20 mouse cellular contexts compared by ENCODE assay signal in the genomic region with DNA sequence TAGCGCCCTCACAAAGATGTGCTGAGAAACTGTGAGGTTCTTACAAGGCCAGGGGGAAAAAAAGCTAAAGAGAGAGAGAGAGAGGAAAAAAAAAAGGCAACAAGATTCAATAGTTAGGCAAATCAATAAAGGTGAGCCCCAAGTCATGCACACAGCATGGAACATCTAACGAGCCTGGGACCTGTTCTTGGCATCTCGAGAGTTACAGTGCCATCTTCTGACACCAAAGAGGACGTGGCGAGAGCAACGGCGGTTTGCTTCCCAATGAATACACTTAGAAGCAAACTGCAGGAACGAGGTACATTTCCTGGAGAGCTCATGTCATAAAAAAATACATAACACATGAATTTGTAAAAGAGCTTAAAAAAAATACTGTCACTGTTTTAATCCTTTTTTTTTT. TPM values are rescaled to one million over a fixed set of nuclear protein-coding genes. Genes with fewer than 3 reads are reported as not detected.
DNase-seq lines count a peak whose midpoint lies in the region; ATAC-seq and TF ChIP-seq lines count a peak whose summit lies in the region.
"Had no signal": no experiment of that assay in that cellular context is flagged by ENCODE, and none has a peak within 500 bp of the region (broad histone marks: within the 10 kb centered on the region; RNA-seq: fewer than 3 reads in every experiment).

No protein-coding gene starts in this region.

- H3K27me3 ChIP-seq in embryonic facial prominence, embryonic 14.5 days (replicated peaks; ENCODE audit: control insufficient read depth, insufficient read depth, low read length), result no peaks in the 10 kb centered on the region
- H3K27me3 ChIP-seq in embryonic facial prominence, embryonic 10.5 days (replicated peaks; ENCODE audit: low read depth, poor library complexity, severe bottlenecking), result no peaks in the 10 kb centered on the region
- no peaks in the 10 kb centered on the region for H3K27me3 ChIP-seq in hindbrain, postnatal 0 days (ENCODE audit: insufficient read depth, low read length)
- H3K27me3 ChIP-seq in hindbrain, embryonic 10.5 days (ENCODE audit: insufficient read depth, poor library complexity, severe bottlenecking), result no peaks in the 10 kb centered on the region
- H3K27me3 ChIP-seq in liver, postnatal 0 days (ENCODE audit: insufficient read depth, low read length), result no peaks in the 10 kb centered on the region
- H3K27me3 ChIP-seq in liver, embryonic 11.5 days (replicated peaks; ENCODE audit: control insufficient read depth, insufficient read depth, low read length), result no peaks in the 10 kb centered on the region
- H3K27me3 ChIP-seq: forebrain, embryonic 15.5 days; hindbrain, embryonic 15.5 days; liver, embryonic 13.5 days; midbrain, embryonic 15.5 days; stomach, embryonic 15.5 days had no signal

- H3K4me2 ChIP-seq in embryonic facial prominence, embryonic 14.5 days (ENCODE audit: low read depth, low read length), result no peak overlapping the region
- no peak overlapping the region for H3K4me2 ChIP-seq in hindbrain, postnatal 0 days (ENCODE audit: low read depth, low read length)
- H3K4me2 ChIP-seq in liver, postnatal 0 days (ENCODE audit: low read depth, low read length), result no peak overlapping the region
- H3K4me2 ChIP-seq in liver, embryonic 11.5 days, result no peak overlapping the region
- H3K4me2 ChIP-seq: forebrain, embryonic 15.5 days; hindbrain, embryonic 15.5 days; liver, embryonic 13.5 days; midbrain, embryonic 15.5 days; stomach, embryonic 15.5 days had no signal

- ATAC-seq in embryonic facial prominence, embryonic 14.5 days (ENCODE audit: low read depth), result no peak
- no peak for ATAC-seq in hindbrain, postnatal 0 days
- ATAC-seq in liver, postnatal 0 days, result no peak
- ATAC-seq in liver, embryonic 11.5 days (replicated peaks; ENCODE audit: low FRiP score), result no peak
- ATAC-seq: forebrain, embryonic 15.5 days; midbrain, embryonic 15.5 days had no signal

- peak; percentile 42 for DNase-seq in embryonic facial prominence, embryonic 14.5 days (ENCODE audit: low spot score)
- no peak for DNase-seq in embryonic facial prominence, embryonic 10.5 days (ENCODE audit: low spot score)
- DNase-seq in hindbrain, postnatal 0 days (ENCODE audit: low spot score), result peak; percentile 47
- no peak for DNase-seq in hindbrain, embryonic 10.5 days (ENCODE audit: low spot score)
- no peak for DNase-seq in liver, postnatal 0 days
- DNase-seq in liver, embryonic 11.5 days (ENCODE audit: low spot score), result no peak
- peak; percentile 66 for DNase-seq in brain, adult 2 months (ENCODE audit: low read depth, low spot score)
- DNase-seq in right cerebral cortex, postnatal 14 days, result no peak
- DNase-seq: adrenal gland, postnatal 10 days; cerebellum, adult 18-20 months; gastrocnemius, postnatal 10 days; heart, postnatal 14 days; kidney, adult 18-20 months; kidney, postnatal 4 days; liver, embryonic 13.5 days had no signal

- no peak overlapping the region for H3K4me3 ChIP-seq in embryonic facial prominence, embryonic 14.5 days (ENCODE audit: low read depth, low read length)
- no peak overlapping the region for H3K4me3 ChIP-seq in embryonic facial prominence, embryonic 10.5 days
- no peak overlapping the region for H3K4me3 ChIP-seq in hindbrain, postnatal 0 days (ENCODE audit: low read length)
- H3K4me3 ChIP-seq in hindbrain, embryonic 10.5 days, result no peak overlapping the region
- H3K4me3 ChIP-seq in liver, postnatal 0 days (ENCODE audit: low read depth, low read length), result no peak overlapping the region
- H3K4me3 ChIP-seq in liver, embryonic 11.5 days (ENCODE audit: low read depth, low read length), result no peak overlapping the region
- H3K4me3 ChIP-seq: forebrain, embryonic 15.5 days; hindbrain, embryonic 15.5 days; liver, embryonic 13.5 days; midbrain, embryonic 15.5 days; stomach, embryonic 15.5 days had no signal

- no peaks in the 10 kb centered on the region for H3K4me1 ChIP-seq in embryonic facial prominence, embryonic 14.5 days (ENCODE audit: control insufficient read depth, insufficient read depth, low read length)
- no peaks in the 10 kb centered on the region for H3K4me1 ChIP-seq in embryonic facial prominence, embryonic 10.5 days
- no peaks in the 10 kb centered on the region for H3K4me1 ChIP-seq in hindbrain, postnatal 0 days (ENCODE audit: insufficient read depth, low read length)
- H3K4me1 ChIP-seq in hindbrain, embryonic 10.5 days (replicated peaks), result no peaks in the 10 kb centered on the region
- H3K4me1 ChIP-seq in liver, postnatal 0 days (ENCODE audit: insufficient read depth), result no peaks in the 10 kb centered on the region
- no peaks in the 10 kb centered on the region for H3K4me1 ChIP-seq in liver, embryonic 11.5 days (replicated peaks; ENCODE audit: control insufficient read depth, insufficient read depth, low read length)
- H3K4me1 ChIP-seq: forebrain, embryonic 15.5 days; hindbrain, embryonic 15.5 days; liver, embryonic 13.5 days; midbrain, embryonic 15.5 days; stomach, embryonic 15.5 days had no signal

- H3K36me3 ChIP-seq in embryonic facial prominence, embryonic 14.5 days (ENCODE audit: control insufficient read depth, insufficient read depth, low read length), result peaks cover 93% of the 10 kb centered on the region
- peaks cover 99% of the 10 kb centered on the region for H3K36me3 ChIP-seq in embryonic facial prominence, embryonic 10.5 days (replicated peaks)
- H3K36me3 ChIP-seq in hindbrain, postnatal 0 days (ENCODE audit: insufficient read depth, low read length), result peaks cover 68% of the 10 kb centered on the region
- peaks cover 99% of the 10 kb centered on the region for H3K36me3 ChIP-seq in hindbrain, embryonic 10.5 days
- H3K36me3 ChIP-seq in liver, postnatal 0 days (replicated peaks; ENCODE audit: insufficient read depth, low read length), result peaks cover 67% of the 10 kb centered on the region
- peaks cover 47% of the 10 kb centered on the region for H3K36me3 ChIP-seq in liver, embryonic 11.5 days (ENCODE audit: control insufficient read depth, insufficient read depth, low read length)

- peak; percentile 52; the same call in 1 of the 2 replicates for TF ChIP-seq CTCF in hindbrain, postnatal 0 days (IDR thresholded peaks at IDR 0.05; ENCODE audit: low read depth)
- peak; percentile 26 for TF ChIP-seq CTCF in liver, postnatal 0 days (IDR thresholded peaks at IDR 0.05; ENCODE audit: low read depth)

- no peak overlapping the region for H3K27ac ChIP-seq in embryonic facial prominence, embryonic 14.5 days (replicated peaks; ENCODE audit: low read depth, low read length)
- no peak overlapping the region for H3K27ac ChIP-seq in embryonic facial prominence, embryonic 10.5 days (replicated peaks)
- no peak overlapping the region for H3K27ac ChIP-seq in hindbrain, postnatal 0 days
- no peak overlapping the region for H3K27ac ChIP-seq in hindbrain, embryonic 10.5 days
- H3K27ac ChIP-seq in liver, postnatal 0 days (ENCODE audit: low read depth), result no peak overlapping the region
- H3K27ac ChIP-seq in liver, embryonic 11.5 days (ENCODE audit: low read depth, low read length), result no peak overlapping the region
- H3K27ac ChIP-seq: forebrain, embryonic 15.5 days; hindbrain, embryonic 15.5 days; liver, embryonic 13.5 days; macrophage; midbrain, embryonic 15.5 days; stomach, embryonic 15.5 days had no signal

- H3K9me3 ChIP-seq in embryonic facial prominence, embryonic 14.5 days (ENCODE audit: control insufficient read depth, low read length), result no peaks in the 10 kb centered on the region
- H3K9me3 ChIP-seq in embryonic facial prominence, embryonic 10.5 days, result no peaks in the 10 kb centered on the region
- no peaks in the 10 kb centered on the region for H3K9me3 ChIP-seq in hindbrain, postnatal 0 days (ENCODE audit: low read length)
- H3K9me3 ChIP-seq in hindbrain, embryonic 10.5 days, result no peaks in the 10 kb centered on the region
- no peaks in the 10 kb centered on the region for H3K9me3 ChIP-seq in liver, postnatal 0 days (ENCODE audit: low read length)
- H3K9me3 ChIP-seq in liver, embryonic 11.5 days (ENCODE audit: control insufficient read depth, low read length), result no peaks in the 10 kb centered on the region
- H3K9me3 ChIP-seq: forebrain, embryonic 15.5 days; hindbrain, embryonic 15.5 days; liver, embryonic 13.5 days; midbrain, embryonic 15.5 days; stomach, embryonic 15.5 days had no signal

- no peak overlapping the region for H3K9ac ChIP-seq in embryonic facial prominence, embryonic 14.5 days (ENCODE audit: low read depth, low read length)
- H3K9ac ChIP-seq in hindbrain, postnatal 0 days (replicated peaks; ENCODE audit: low read length), result no peak overlapping the region
- H3K9ac ChIP-seq in liver, postnatal 0 days (replicated peaks), result no peak overlapping the region
- H3K9ac ChIP-seq in liver, embryonic 11.5 days (ENCODE audit: low read depth, low read length), result no peak overlapping the region
- H3K9ac ChIP-seq: forebrain, embryonic 15.5 days; hindbrain, embryonic 15.5 days; liver, embryonic 13.5 days; midbrain, embryonic 15.5 days; stomach, embryonic 15.5 days had no signal

- no peak for TF ChIP-seq EP300 in liver, postnatal 0 days (IDR thresholded peaks at IDR 0.05; ENCODE audit: low read depth)

- 72% methylated on average over 8 of the region's 8 CpGs for WGBS in embryonic facial prominence, embryonic 14.5 days
- 77% methylated on average over 8 of the region's 8 CpGs for WGBS in embryonic facial prominence, embryonic 10.5 days
- WGBS in hindbrain, postnatal 0 days, result 42% methylated on average over 8 of the region's 8 CpGs
- 84% methylated on average over 8 of the region's 8 CpGs for WGBS in hindbrain, embryonic 10.5 days
- WGBS in liver, postnatal 0 days (ENCODE audit: insufficient replicate concordance), result 68% methylated on average over 8 of the region's 8 CpGs
- WGBS in liver, embryonic 11.5 days, result 80% methylated on average over 8 of the region's 8 CpGs

RNA-seq across cellular contexts. Expression of a gene that starts 17.8 kb away (rescaled TPM):
- polyA plus RNA-seq in embryonic facial prominence, embryonic 14.5 days (2014; fragmentation: Nextera tagmentation; extraction: Ambion mirVana), result 150 and 152 TPM in 2 replicates
- 141 and 148 TPM in 2 replicates for polyA plus RNA-seq in embryonic facial prominence, embryonic 10.5 days (2016; fragmentation: Nextera tagmentation; extraction: Ambion mirVana)
- 72.3 and 74.5 TPM in 2 replicates for total RNA-seq in hindbrain, postnatal 0 days (2014; rRNA removed)
- 126 and 127 TPM in 2 replicates for polyA plus RNA-seq in hindbrain, postnatal 0 days (2015; fragmentation: Nextera tagmentation; extraction: Ambion mirVana)
- 135 and 146 TPM in 2 replicates for polyA plus RNA-seq in hindbrain, embryonic 10.5 days (2016; fragmentation: Nextera tagmentation; extraction: Ambion mirVana)
- polyA plus RNA-seq in liver, postnatal 0 days (2015; fragmentation: Nextera tagmentation; extraction: Ambion mirVana), result 30.4 and 33.1 TPM in 2 replicates
- 78.7 and 82.2 TPM in 2 replicates for polyA plus RNA-seq in liver, embryonic 11.5 days (2014; fragmentation: Nextera tagmentation; extraction: Ambion mirVana)

RNA-seq across cellular contexts. Expression of a gene that starts 37.3 kb away (rescaled TPM):
- 18.7 and 22.5 TPM in 2 replicates for polyA plus RNA-seq in embryonic facial prominence, embryonic 14.5 days (2014; fragmentation: Nextera tagmentation; extraction: Ambion mirVana)
- 12.6 and 15.2 TPM in 2 replicates for polyA plus RNA-seq in embryonic facial prominence, embryonic 10.5 days (2016; fragmentation: Nextera tagmentation; extraction: Ambion mirVana)
- total RNA-seq in hindbrain, postnatal 0 days (2014; rRNA removed), result 17.5 and 25.3 TPM in 2 replicates
- 7.8 and 9.3 TPM in 2 replicates for polyA plus RNA-seq in hindbrain, postnatal 0 days (2015; fragmentation: Nextera tagmentation; extraction: Ambion mirVana)
- 10.4 and 12.4 TPM in 2 replicates for polyA plus RNA-seq in hindbrain, embryonic 10.5 days (2016; fragmentation: Nextera tagmentation; extraction: Ambion mirVana)
- polyA plus RNA-seq in liver, postnatal 0 days (2015; fragmentation: Nextera tagmentation; extraction: Ambion mirVana), result 3.8 and 4.7 TPM in 2 replicates
- polyA plus RNA-seq in liver, embryonic 11.5 days (2014; fragmentation: Nextera tagmentation; extraction: Ambion mirVana), result 13.0 and 15.4 TPM in 2 replicates

Comparison
In these comparisons a context has a peak if more than half of its experiments do, and no peak if none do; other contexts are left out.
1. DNase-seq: peak in embryonic facial prominence, embryonic 14.5 days (single experiment), hindbrain, postnatal 0 days (single experiment) and brain, adult 2 months (single experiment); none in embryonic facial prominence, embryonic 10.5 days (single experiment), hindbrain, embryonic 10.5 days (single experiment), liver, postnatal 0 days (single experiment), liver, embryonic 11.5 days (single experiment) and right cerebral cortex, postnatal 14 days (single experiment).